Mouse (Mus musculus) heart, adult 9 months (tissue): ENCODE results near the gene Spryd4.
"Not testable (repeated sequence)": the region's sequence is repeated elsewhere in the genome, so short reads cannot be mapped to it uniquely, and the experiment has no call there.

Source experiments
- DNase-seq, 2 experiments: peaks; one replicate each; pipeline ENCODE4 v3.0.0; 2022; ENCODE audit warnings: low spot score in 2 of 2

Gene Spryd4

GRCm38 (mm10) chr10:128225538-128225937, 13.9 kb upstream of the Spryd4 start, which contains the start of gene Mip:
TSS of gene Mip (plus strand) at chr10:128225838.
- DNase-seq, result no peak

GRCm38 (mm10) chr10:128225064-128225463, 13.5 kb upstream of the Spryd4 start:
- DNase-seq, result no peak

GRCm38 (mm10) chr10:128221533-128222286, 10.1 kb upstream of the Spryd4 start:
- no peak for DNase-seq

- DNase-seq, result no peak
Observed at GRCm38 (mm10) chr10:128218387-128219117, 6.9 kb upstream of the Spryd4 start.

GRCm38 (mm10) chr10:128214981-128215380, 3.4 kb upstream of the Spryd4 start:
- no peak for DNase-seq

- DNase-seq, result not testable (repeated sequence)
Observed at GRCm38 (mm10) chr10:128214112-128214511, 2.5 kb upstream of the Spryd4 start.

GRCm38 (mm10) chr10:128212871-128213323, 1.3 kb upstream of the Spryd4 start:
- peak; percentile 46 to 72 for DNase-seq

GRCm38 (mm10) chr10:128212148-128212547, 541 bp upstream of the Spryd4 start:
- no peak for DNase-seq

GRCm38 (mm10) chr10:128210954-128211353, 653 bp downstream of the Spryd4 start:
- DNase-seq, result no peak

- DNase-seq, result no peak
Observed at GRCm38 (mm10) chr10:128210131-128210530, 1.5 kb downstream of the Spryd4 start.

GRCm38 (mm10) chr10:128209311-128210009, 2.1 kb downstream of the Spryd4 start:
- no peak for DNase-seq

GRCm38 (mm10) chr10:128208326-128208725, 3.3 kb downstream of the Spryd4 start:
- DNase-seq, result no peak

GRCm38 (mm10) chr10:128204941-128205340, 6.7 kb downstream of the Spryd4 start:
- DNase-seq, result no peak

GRCm38 (mm10) chr10:128201856-128202255, 9.8 kb downstream of the Spryd4 start:
- DNase-seq, result no peak

GRCm38 (mm10) chr10:128194551-128195461, 16.8 kb downstream of the Spryd4 start:
- DNase-seq, result no peak

- DNase-seq, result peak; percentile 96 to 97
Observed at GRCm38 (mm10) chr10:128194024-128194550, 17.5 kb downstream of the Spryd4 start, which contains the start of gene Gls2. TSS of gene Gls2 (plus strand) at chr10:128194457.

GRCm38 (mm10) chr10:128193113-128193512, 18.5 kb downstream of the Spryd4 start:
- DNase-seq, result no peak

- not testable (repeated sequence) for DNase-seq
Observed at GRCm38 (mm10) chr10:128192030-128192766, 19.4 kb downstream of the Spryd4 start.

GRCm38 (mm10) chr10:128191472-128191871, 20.1 kb downstream of the Spryd4 start:
- DNase-seq, result no peak

- peak in 1 of 2 experiments; percentile 74 for DNase-seq
Observed at GRCm38 (mm10) chr10:128188242-128188877, 23.2 kb downstream of the Spryd4 start.
